Mouse (Mus musculus) intestine, embryonic 14.5 days (tissue): Measurements from ENCODE around the gene Nck1. TPM values are rescaled to one million over a fixed set of nuclear protein-coding genes. Genes with fewer than 3 reads are reported as not detected.

Source experiments
- ATAC-seq: fragments of 200-750 bp; cut with Nextera tagmentation; replicated peaks from 2 replicates; pipeline ENCODE4 v1.8.0; 2017; ENCODE audit warnings: low read depth, moderate number of reproducible peaks, moderate TSS enrichment, moderate library complexity; ENCODE audit not compliant: low FRiP score, low TSS enrichment
- DNase-seq: peaks from one replicate; pipeline ENCODE4 v3.0.0-alpha.2; 2018; ENCODE audit warnings: low spot score
- H3K27ac ChIP-seq: fragments of 300-500 bp; sonication (generic); 2 replicates; pipeline ENCODE4 v1.5.1; 2014; ENCODE audit warnings: low read depth, mild to moderate bottlenecking, control low read depth
- H3K27me3 ChIP-seq: fragments of 300-500 bp; sonication (generic); replicated peaks from 2 replicates; pipeline ENCODE4 v1.6.1; 2014; ENCODE audit warnings: low read length, control low read depth; ENCODE audit not compliant: control insufficient read depth, insufficient read depth
- H3K36me3 ChIP-seq: fragments of 300-500 bp; sonication (generic); 2 replicates; pipeline ENCODE4 v1.6.1; 2014; ENCODE audit warnings: low read length, control low read depth; ENCODE audit not compliant: control insufficient read depth, insufficient read depth
- H3K4me1 ChIP-seq: fragments of 300-500 bp; sonication (generic); replicated peaks from 2 replicates; pipeline ENCODE4 v1.6.1; 2014; ENCODE audit warnings: low read length, control low read depth, mixed read lengths; ENCODE audit not compliant: control insufficient read depth, insufficient read depth
- H3K4me2 ChIP-seq: fragments of 300-500 bp; sonication (generic); 2 replicates; pipeline ENCODE4 v1.6.1; 2014; ENCODE audit warnings: low read length
- H3K4me3 ChIP-seq: fragments of 300-500 bp; sonication (generic); 2 replicates; pipeline ENCODE4 v1.5.1; 2014; ENCODE audit warnings: low read depth, low read length, control low read depth, mixed read lengths
- H3K9ac ChIP-seq: fragments of 300-500 bp; sonication (generic); 2 replicates; pipeline ENCODE4 v1.6.1; 2014; ENCODE audit warnings: mild to moderate bottlenecking, low read length
- H3K9me3 ChIP-seq: fragments of 300-500 bp; sonication (generic); 2 replicates; pipeline ENCODE4 v1.6.1; 2016; ENCODE audit warnings: low read length, control low read depth; ENCODE audit not compliant: control insufficient read depth
- WGBS: fragments of 180-500 bp; shearing (Covaris S2); extraction: QIAGEN DNeasy Blood & Tissue Kit; methylation state at CpG from one replicate; pipeline ENCODE4 v1.1.7; 2014; 5-methylcytosine and 5-hydroxymethylcytosine counted together
- polyA plus RNA-seq: library from polyadenylated mRNA; unstranded; fragments of >200 nt; fragmentation: Nextera tagmentation; extraction: Ambion mirVana; gene quantifications from 2 replicates; pipeline ENCODE4 v1.2.1, GENCODE M21; 2014

The Nck1 gene
- polyA plus RNA-seq, 1 experiment from 2014 or later, result 57.2 TPM

GRCm38 (mm10) chr9:100469681-100470080 lies 76.3 kb downstream of the Nck1 start:
- WGBS, result 95% methylated on average over 3 of the region's 3 CpGs
- no peak overlapping the region for H3K4me3 ChIP-seq
- ATAC-seq (no peak), DNase-seq (no peak)
- no peaks in the 10 kb centered on the region for H3K36me3 ChIP-seq
- H3K27ac ChIP-seq, result no peak overlapping the region
- H3K4me1 ChIP-seq, result no peaks in the 10 kb centered on the region; the same call in 1 of the 2 replicates
- H3K27me3 ChIP-seq, result no peaks in the 10 kb centered on the region
- no peak overlapping the region for H3K4me2 ChIP-seq
- H3K9ac ChIP-seq, result no peak overlapping the region
- no peaks in the 10 kb centered on the region for H3K9me3 ChIP-seq

GRCm38 (mm10) chr9:100468151-100468550 lies 77.8 kb downstream of the Nck1 start:
- Histone ChIP-seq H3K4me1 (no peaks in the 10 kb centered on the region; the same call in 1 of the 2 replicates), H3K9me3 (no peaks in the 10 kb centered on the region), H3K4me2 (no peak overlapping the region), H3K27ac (no peak overlapping the region), H3K4me3 (no peak overlapping the region), H3K36me3 (no peaks in the 10 kb centered on the region), H3K27me3 (no peaks in the 10 kb centered on the region), H3K9ac (no peak overlapping the region)
- DNase-seq, result no peak
- WGBS, result 93% methylated on average over 8 of the region's 8 CpGs
- no peak for ATAC-seq

- no peaks in the 10 kb centered on the region for H3K27me3 ChIP-seq
- 83% methylated on average over 7 of the region's 7 CpGs for WGBS
- no peak overlapping the region for H3K27ac ChIP-seq
- no peak overlapping the region for H3K9ac ChIP-seq
- H3K4me1 ChIP-seq, result no peaks in the 10 kb centered on the region; the same call in 1 of the 2 replicates
- H3K4me2 ChIP-seq, result no peak overlapping the region
- ATAC-seq (no peak), DNase-seq (no peak)
- H3K9me3 ChIP-seq, result no peaks in the 10 kb centered on the region
- no peak overlapping the region for H3K4me3 ChIP-seq
- H3K36me3 ChIP-seq, result no peaks in the 10 kb centered on the region
Measured at GRCm38 (mm10) chr9:100467653-100468052, 78.3 kb downstream of the Nck1 start.

- H3K27ac ChIP-seq, result no peak overlapping the region
- ATAC-seq (no peak), DNase-seq (no peak)
- H3K4me1 ChIP-seq, result no peaks in the 10 kb centered on the region; the same call in 1 of the 2 replicates
- no peak overlapping the region for H3K4me3 ChIP-seq
- H3K27me3 ChIP-seq, result no peaks in the 10 kb centered on the region
- no peaks in the 10 kb centered on the region for H3K36me3 ChIP-seq
- WGBS, result 71% methylated on average over 3 of the region's 3 CpGs
- no peak overlapping the region for H3K4me2 ChIP-seq
- no peak overlapping the region for H3K9ac ChIP-seq
- H3K9me3 ChIP-seq, result no peaks in the 10 kb centered on the region
Measured at GRCm38 (mm10) chr9:100466743-100467142, 79.2 kb downstream of the Nck1 start.

GRCm38 (mm10) chr9:100465988-100466387 lies 79.9 kb downstream of the Nck1 start:
- WGBS, result 93% methylated on average over 9 of the region's 9 CpGs

GRCm38 (mm10) chr9:100465380-100465779 lies 80.6 kb downstream of the Nck1 start:
- ATAC-seq, result no peak
- WGBS, result 92% methylated on average over 5 of the region's 5 CpGs
- Histone ChIP-seq H3K4me2 (no peak overlapping the region), H3K4me3 (no peak overlapping the region), H3K27me3 (no peaks in the 10 kb centered on the region), H3K9me3 (no peaks in the 10 kb centered on the region), H3K9ac (no peak overlapping the region), H3K36me3 (no peaks in the 10 kb centered on the region), H3K4me1 (no peaks in the 10 kb centered on the region), H3K27ac (no peak overlapping the region)
- DNase-seq, result no peak

More at GRCm38 (mm10) chr9:100465988-100466387, 79.9 kb downstream of the Nck1 start:
- no peak for DNase-seq
- Histone ChIP-seq H3K9ac (no peak overlapping the region), H3K27ac (no peak overlapping the region), H3K27me3 (no peaks in the 10 kb centered on the region), H3K4me1 (no peaks in the 10 kb centered on the region; the same call in 1 of the 2 replicates), H3K4me2 (no peak overlapping the region), H3K9me3 (no peaks in the 10 kb centered on the region), H3K36me3 (no peaks in the 10 kb centered on the region), H3K4me3 (no peak overlapping the region)
- no peak for ATAC-seq

- DNase-seq (no peak), ATAC-seq (no peak)
- no peak overlapping the region for H3K4me3 ChIP-seq
- H3K4me1 ChIP-seq, result no peaks in the 10 kb centered on the region
- H3K36me3 ChIP-seq, result peaks cover 2% of the 10 kb centered on the region; the same call in 1 of the 2 replicates
- H3K27ac ChIP-seq, result no peak overlapping the region
- 60% methylated on average over 2 of the region's 2 CpGs for WGBS
- H3K4me2 ChIP-seq, result no peak overlapping the region
- H3K9me3 ChIP-seq, result no peaks in the 10 kb centered on the region
- no peaks in the 10 kb centered on the region for H3K27me3 ChIP-seq
- H3K9ac ChIP-seq, result no peak overlapping the region
Measured at GRCm38 (mm10) chr9:100463771-100464170, 82.2 kb downstream of the Nck1 start.

GRCm38 (mm10) chr9:100462098-100462497 lies 83.8 kb downstream of the Nck1 start:
- no peaks in the 10 kb centered on the region for H3K27me3 ChIP-seq
- no peak overlapping the region for H3K27ac ChIP-seq
- whole genome bisulfite sequencing, result 91% methylated on average over 4 of the region's 4 CpGs
- no peak overlapping the region for H3K9ac ChIP-seq
- DNase-seq (no peak), ATAC-seq (no peak)
- no peaks in the 10 kb centered on the region for H3K9me3 ChIP-seq
- H3K4me2 ChIP-seq, result no peak overlapping the region
- peaks cover 8% of the 10 kb centered on the region; the same call in 1 of the 2 replicates for H3K36me3 ChIP-seq
- H3K4me3 ChIP-seq, result no peak overlapping the region
- no peaks in the 10 kb centered on the region for H3K4me1 ChIP-seq

- Histone ChIP-seq H3K4me2 (no peak overlapping the region), H3K9me3 (no peaks in the 10 kb centered on the region), H3K4me3 (no peak overlapping the region), H3K9ac (no peak overlapping the region), H3K27ac (no peak overlapping the region), H3K4me1 (no peaks in the 10 kb centered on the region), H3K36me3 (peaks cover 8% of the 10 kb centered on the region; the same call in 1 of the 2 replicates), H3K27me3 (no peaks in the 10 kb centered on the region)
- no peak for DNase-seq
- 91% methylated on average over 9 of the region's 9 CpGs for WGBS
- ATAC-seq, result no peak
Measured at GRCm38 (mm10) chr9:100461671-100462070, 84.3 kb downstream of the Nck1 start.
